In genomic region chr19:53037925-53038419, GRCm38 (mm10) we compare ENCODE assay signal across 8 mouse cellular contexts. TPM values are rescaled to one million over a fixed set of nuclear protein-coding genes. Genes with fewer than 3 reads are reported as not detected.
DNase-seq lines count a peak whose midpoint lies in the region; ATAC-seq and TF ChIP-seq lines count a peak whose summit lies in the region.

No protein-coding gene starts in this region.

- TF ChIP-seq EP300 in stomach, postnatal 0 days (optimal IDR thresholded peaks at IDR 0.05) = no peak

- no peaks in the 10 kb centered on the region for H3K27me3 ChIP-seq in heart, embryonic 10.5 days (ENCODE audit: insufficient read depth, poor library complexity, severe bottlenecking)
- H3K27me3 ChIP-seq in E14TG2a.4 (ENCODE audit: insufficient read depth, low read length) = no peaks in the 10 kb centered on the region
- no peaks in the 10 kb centered on the region for H3K27me3 ChIP-seq in forebrain, embryonic 11.5 days (ENCODE audit: control insufficient read depth, insufficient read depth, low read length)
- no peaks in the 10 kb centered on the region for H3K27me3 ChIP-seq in liver, embryonic 11.5 days (replicated peaks; ENCODE audit: control insufficient read depth, insufficient read depth, low read length)
- no peaks in the 10 kb centered on the region for H3K27me3 ChIP-seq in stomach, postnatal 0 days (ENCODE audit: control insufficient read depth, insufficient read depth, low read length)

- peaks cover 9% of the 10 kb centered on the region; the same call in 1 of the 2 replicates for H3K36me3 ChIP-seq in heart, embryonic 10.5 days
- peaks cover 10% of the 10 kb centered on the region; the same call in 1 of the 2 replicates for H3K36me3 ChIP-seq in E14TG2a.4 (ENCODE audit: insufficient read depth, low read length)
- no peaks in the 10 kb centered on the region for H3K36me3 ChIP-seq in forebrain, embryonic 11.5 days (ENCODE audit: control insufficient read depth, insufficient read depth, low read length)
- no peaks in the 10 kb centered on the region for H3K36me3 ChIP-seq in liver, embryonic 11.5 days (ENCODE audit: control insufficient read depth, insufficient read depth, low read length)
- no peaks in the 10 kb centered on the region for H3K36me3 ChIP-seq in stomach, postnatal 0 days (ENCODE audit: control insufficient read depth, insufficient read depth, low read length)

- peak overlapping the region; percentile 56 for H3K4me2 ChIP-seq in forebrain, embryonic 11.5 days (ENCODE audit: low read depth, low read length, severe bottlenecking)
- peak overlapping the region; percentile 86 for H3K4me2 ChIP-seq in liver, embryonic 11.5 days
- H3K4me2 ChIP-seq in stomach, postnatal 0 days (replicated peaks; ENCODE audit: low read depth) = peak overlapping the region; percentile 69

- DNase-seq in heart, embryonic 10.5 days (ENCODE audit: low spot score) = no peak
- DNase-seq in heart, adult 18-20 months = no peak
- no peak for DNase-seq in forebrain, embryonic 11.5 days (ENCODE audit: low spot score)
- no peak for DNase-seq in liver, embryonic 11.5 days (ENCODE audit: low spot score)
- DNase-seq in stomach, postnatal 0 days (ENCODE audit: low spot score) = no peak
- DNase-seq in right cerebral cortex, postnatal 25 days = no peak
- no peak for DNase-seq in layer of hippocampus, adult 9-10 months (ENCODE audit: low spot score)

- no peaks in the 10 kb centered on the region for H3K9me3 ChIP-seq in heart, embryonic 10.5 days
- H3K9me3 ChIP-seq in E14TG2a.4 (ENCODE audit: low read length) = no peaks in the 10 kb centered on the region
- H3K9me3 ChIP-seq in forebrain, embryonic 11.5 days (ENCODE audit: control insufficient read depth, low read length) = no peaks in the 10 kb centered on the region
- no peaks in the 10 kb centered on the region for H3K9me3 ChIP-seq in liver, embryonic 11.5 days (ENCODE audit: control insufficient read depth, low read length)
- H3K9me3 ChIP-seq in stomach, postnatal 0 days (ENCODE audit: control insufficient read depth, low read length) = no peaks in the 10 kb centered on the region

- H3K4me3 ChIP-seq in heart, embryonic 10.5 days = peak overlapping the region; percentile 92
- peak overlapping the region; percentile 98 for H3K4me3 ChIP-seq in E14TG2a.4 (replicated peaks; ENCODE audit: low read length)
- peak overlapping the region; percentile 87 for H3K4me3 ChIP-seq in forebrain, embryonic 11.5 days (ENCODE audit: low read depth, low read length)
- peak overlapping the region; percentile 88 for H3K4me3 ChIP-seq in liver, embryonic 11.5 days (ENCODE audit: low read depth, low read length)
- peak overlapping the region; percentile 96 for H3K4me3 ChIP-seq in stomach, postnatal 0 days (ENCODE audit: low read depth, low read length)

- peak overlapping the region; percentile 96 for H3K27ac ChIP-seq in heart, embryonic 10.5 days
- H3K27ac ChIP-seq in forebrain, embryonic 11.5 days (ENCODE audit: low read depth, low read length) = peak overlapping the region; percentile 58; the same call in 1 of the 2 replicates
- H3K27ac ChIP-seq in liver, embryonic 11.5 days (ENCODE audit: low read depth, low read length) = peak overlapping the region; percentile 82
- peak overlapping the region; percentile 97 for H3K27ac ChIP-seq in stomach, postnatal 0 days (replicated peaks)

- no peak for TF ChIP-seq CTCF in E14TG2a.4 (conservative IDR thresholded peaks at IDR 0.05; ENCODE audit: low read length)
- TF ChIP-seq CTCF in stomach, postnatal 0 days (IDR thresholded peaks at IDR 0.05; ENCODE audit: low read depth) = no peak

- peaks cover 37% of the 10 kb centered on the region for H3K4me1 ChIP-seq in heart, embryonic 10.5 days
- peaks cover 74% of the 10 kb centered on the region for H3K4me1 ChIP-seq in E14TG2a.4 (replicated peaks; ENCODE audit: low read depth, low read length)
- peaks cover 4% of the 10 kb centered on the region; the same call in 1 of the 2 replicates for H3K4me1 ChIP-seq in forebrain, embryonic 11.5 days (replicated peaks; ENCODE audit: control insufficient read depth, insufficient read depth, low read length)
- peaks cover 40% of the 10 kb centered on the region for H3K4me1 ChIP-seq in liver, embryonic 11.5 days (replicated peaks; ENCODE audit: control insufficient read depth, insufficient read depth, low read length)
- 0 out of 2 replicates have a peak, but pooled peaks cover 5% of the 10 kb centered on the region for H3K4me1 ChIP-seq in stomach, postnatal 0 days (replicated peaks; ENCODE audit: control insufficient read depth, insufficient read depth)

- no peak; the same call in 1 of the 2 replicates for ATAC-seq in forebrain, embryonic 11.5 days (replicated peaks; ENCODE audit: low FRiP score)
- peak; percentile 63; the same call in 1 of the 2 replicates for ATAC-seq in liver, embryonic 11.5 days (replicated peaks; ENCODE audit: low FRiP score)
- peak; percentile 62 for ATAC-seq in stomach, postnatal 0 days (ENCODE audit: low FRiP score, low TSS enrichment)

- WGBS in heart, embryonic 10.5 days = under 1% methylated on average over 28 of the region's 28 CpGs
- WGBS in forebrain, embryonic 11.5 days = under 1% methylated on average over 28 of the region's 28 CpGs
- under 1% methylated on average over 28 of the region's 28 CpGs for WGBS in liver, embryonic 11.5 days
- under 1% methylated on average over 28 of the region's 28 CpGs for WGBS in stomach, postnatal 0 days

- peak overlapping the region; percentile 94 for H3K9ac ChIP-seq in forebrain, embryonic 11.5 days (ENCODE audit: low read length)
- peak overlapping the region; percentile 92 for H3K9ac ChIP-seq in liver, embryonic 11.5 days (ENCODE audit: low read depth, low read length)
- H3K9ac ChIP-seq in stomach, postnatal 0 days (ENCODE audit: low read length) = peak overlapping the region; percentile 98

RNA-seq across cellular contexts. Expression of gene Xpnpep1, which starts 2.0 kb away (rescaled TPM):
- 193 and 211 TPM in 2 replicates for polyA plus RNA-seq in heart, embryonic 10.5 days (2016; fragmentation: Nextera tagmentation; extraction: Ambion mirVana)
- total RNA-seq in heart, adult 18-20 months (2021) = 10 to 100 TPM; 65.2 to 73.3 TPM
- polyA plus RNA-seq in forebrain, embryonic 11.5 days (2014; fragmentation: Nextera tagmentation; extraction: Ambion mirVana) = 150 and 168 TPM in 2 replicates
- polyA plus RNA-seq in liver, embryonic 11.5 days (2014; fragmentation: Nextera tagmentation; extraction: Ambion mirVana) = 180 and 196 TPM in 2 replicates
- 106 and 111 TPM in 2 replicates for polyA plus RNA-seq in stomach, postnatal 0 days (2015; fragmentation: Nextera tagmentation; extraction: Ambion mirVana)
